Mouse (Mus musculus) ovary, postnatal 36 days (tissue): ENCODE measurements around the gene Hdac6.

Source experiments
- DNase-seq: peaks from one replicate; pipeline ENCODE4 v3.0.0; 2022; ENCODE audit warnings: low spot score, mixed read lengths

Hdac6 gene

DNA sequence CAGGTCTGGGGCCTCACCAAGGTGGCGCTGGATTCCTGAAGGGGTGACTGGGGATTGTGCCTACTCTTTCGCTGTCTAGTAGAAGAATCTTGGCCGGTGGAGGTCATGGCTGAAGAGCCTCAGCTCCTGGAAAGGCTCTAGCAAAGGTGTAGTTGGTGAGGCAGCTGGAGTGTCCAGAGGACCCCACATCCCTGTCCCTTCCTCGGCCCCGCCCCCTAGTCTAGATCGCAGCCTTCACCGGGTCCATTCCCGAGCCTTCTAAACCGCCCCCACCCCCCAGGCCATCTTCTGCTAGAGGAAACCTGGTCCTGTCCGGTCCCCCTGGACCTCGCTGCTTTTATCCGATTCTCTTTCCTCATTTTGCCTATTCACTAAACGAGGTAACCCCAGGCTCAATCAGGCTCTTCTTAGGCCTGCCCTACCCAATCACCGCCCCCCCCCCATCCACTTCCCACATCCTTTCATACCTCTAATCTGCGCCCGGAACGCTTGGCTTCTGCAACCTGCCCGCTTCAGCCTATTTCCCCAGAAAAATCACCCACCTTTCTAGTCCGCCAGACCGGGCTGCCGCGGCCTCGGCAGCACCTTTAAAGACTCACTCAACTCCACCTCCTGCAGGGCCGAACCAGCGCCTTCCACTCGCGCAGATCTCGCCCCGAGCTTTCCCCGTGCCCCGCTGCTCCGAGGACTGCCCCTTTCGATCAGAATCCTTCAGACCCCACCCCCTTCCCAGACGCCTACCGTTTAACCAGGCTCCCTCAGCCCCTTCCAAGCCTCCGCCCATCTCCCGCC, at the start of gene Hdac6:
Gene Hdac6, minus strand, starts transcription at position 782 of the 792 bp plus-strand sequence.
- DNase-seq, result no peak

GRCm38 (mm10) chrX:7993068-7993735, 45.5 kb upstream of the Hdac6 start:
- DNase-seq, result no peak

DNA sequence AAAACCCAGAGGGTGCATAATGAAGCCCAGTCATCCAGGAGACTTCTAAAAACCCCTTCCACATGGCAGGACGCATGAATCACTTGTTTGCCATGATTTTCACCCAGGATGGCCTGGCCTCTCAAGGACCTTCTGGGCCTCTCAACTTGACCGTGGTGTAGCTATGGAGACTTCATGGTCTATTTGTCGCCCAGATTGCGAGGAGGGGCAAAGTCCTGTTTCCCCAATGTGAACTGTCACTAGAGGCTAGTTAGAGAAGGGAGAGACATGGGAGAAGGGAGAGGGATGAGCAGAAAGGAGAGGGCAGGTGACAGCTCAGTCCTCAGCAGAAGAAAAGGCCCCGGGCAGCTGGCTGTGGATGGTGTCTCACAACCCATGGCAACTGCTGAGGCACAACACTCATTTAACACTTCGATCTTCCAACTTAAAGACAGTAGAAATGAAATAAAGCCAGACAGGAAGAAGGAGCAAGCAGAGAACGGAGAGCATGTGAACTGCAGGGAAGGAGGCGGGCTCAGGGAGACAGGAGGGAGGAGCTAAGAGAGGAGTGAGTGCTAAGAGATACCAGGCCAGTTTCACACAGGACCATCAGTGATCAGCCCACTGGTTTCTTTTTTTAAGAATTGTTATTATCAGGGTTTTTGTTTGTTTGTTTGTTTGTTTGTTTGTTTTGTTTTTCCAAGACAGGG, 44.8 kb upstream of the Hdac6 start:
- no peak for DNase-seq

- no peak for DNase-seq
Measured at GRCm38 (mm10) chrX:7981368-7981767, 33.7 kb upstream of the Hdac6 start.

GRCm38 (mm10) chrX:7977892-7978291, 30.2 kb upstream of the Hdac6 start, which contains the start of gene Gata1:
Gata1 (minus strand) TSS chrX:7978071.
- no peak for DNase-seq

DNA sequence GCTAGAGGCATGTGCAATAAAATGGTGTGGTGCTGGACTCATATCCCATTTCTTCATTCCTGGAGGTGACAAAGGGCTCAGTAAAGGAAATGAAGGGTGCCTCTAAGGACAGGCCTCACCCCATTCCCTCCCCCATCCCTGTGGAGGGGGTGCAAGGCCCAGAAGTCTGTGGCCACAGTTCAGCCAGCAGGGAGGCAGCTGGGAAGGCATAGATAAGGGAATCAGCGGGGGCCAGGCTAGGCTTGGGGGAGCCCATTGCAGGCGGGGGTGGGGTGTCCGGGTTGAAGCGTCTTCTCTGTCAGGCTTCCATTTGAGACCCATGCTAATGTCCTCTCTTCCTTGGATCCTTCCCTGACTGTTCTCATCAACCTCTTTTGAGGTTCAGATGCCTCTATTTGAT, 23.6 kb upstream of the Hdac6 start:
- DNase-seq, result no peak

GRCm38 (mm10) chrX:7968899-7969298, 21.2 kb upstream of the Hdac6 start:
- DNase-seq, result no peak

DNA sequence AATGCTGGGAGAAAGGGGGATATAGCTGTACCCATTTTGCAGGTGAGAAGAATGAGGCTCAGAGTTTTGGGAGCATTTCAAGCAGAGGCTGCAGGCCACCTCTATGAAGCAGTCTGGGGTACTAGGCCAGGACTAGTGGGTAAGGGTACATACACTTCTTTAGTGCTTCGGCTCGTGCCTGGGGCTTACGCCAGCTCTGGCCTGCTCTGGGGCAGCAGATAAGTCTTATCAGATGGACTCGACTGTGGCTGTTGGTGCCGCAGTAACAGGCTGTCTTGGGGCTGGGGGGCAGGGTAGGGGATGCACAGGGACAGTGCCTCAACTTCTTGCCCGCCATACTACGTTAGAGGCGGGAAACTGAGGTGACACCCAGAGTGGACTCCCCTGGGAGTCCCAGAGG, 20.5 kb upstream of the Hdac6 start:
- DNase-seq, result no peak

GRCm38 (mm10) chrX:7967596-7968201, 20.0 kb upstream of the Hdac6 start:
- DNase-seq, result no peak

GRCm38 (mm10) chrX:7966161-7966560, 18.5 kb upstream of the Hdac6 start:
- DNase-seq, result no peak

DNA sequence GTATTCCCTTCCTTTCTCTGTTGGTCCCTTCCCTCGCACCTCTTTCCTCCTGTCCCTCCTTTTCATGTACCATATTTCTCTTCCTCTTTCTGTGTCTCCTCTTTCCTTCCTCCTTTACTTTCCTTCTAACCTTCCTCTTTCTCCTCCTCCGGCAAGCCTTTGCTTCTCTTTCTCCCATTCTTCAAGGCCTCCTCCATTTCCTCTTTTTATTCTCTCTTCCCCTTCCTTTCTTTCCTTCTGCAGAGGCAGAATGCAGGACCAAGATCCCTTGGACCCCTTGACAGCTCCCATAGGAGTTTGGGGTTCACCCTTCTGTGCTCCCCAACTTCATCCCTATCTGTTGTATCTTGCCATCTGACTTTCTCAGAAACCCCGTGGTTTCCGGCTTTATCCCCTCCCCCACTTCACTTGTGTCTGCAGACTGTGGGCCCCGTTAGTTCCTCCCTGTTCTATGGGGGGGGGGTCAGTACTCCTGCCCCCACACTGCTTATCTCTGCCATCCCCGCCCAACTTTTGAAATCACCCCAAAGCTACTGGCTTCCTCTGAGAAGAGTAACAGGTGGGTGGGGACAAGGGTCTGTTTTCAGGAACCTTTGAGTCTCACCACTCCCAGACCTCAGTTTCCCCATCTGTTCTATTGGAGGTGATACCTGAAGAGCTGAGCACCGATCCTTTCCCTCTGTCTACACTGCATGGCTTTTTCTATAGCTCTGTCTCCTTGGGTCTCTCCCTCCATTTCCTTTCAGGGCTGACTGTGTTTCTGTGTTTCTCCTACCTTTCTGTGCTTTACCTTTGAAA, 16.3 kb upstream of the Hdac6 start:
- no peak for DNase-seq

DNA sequence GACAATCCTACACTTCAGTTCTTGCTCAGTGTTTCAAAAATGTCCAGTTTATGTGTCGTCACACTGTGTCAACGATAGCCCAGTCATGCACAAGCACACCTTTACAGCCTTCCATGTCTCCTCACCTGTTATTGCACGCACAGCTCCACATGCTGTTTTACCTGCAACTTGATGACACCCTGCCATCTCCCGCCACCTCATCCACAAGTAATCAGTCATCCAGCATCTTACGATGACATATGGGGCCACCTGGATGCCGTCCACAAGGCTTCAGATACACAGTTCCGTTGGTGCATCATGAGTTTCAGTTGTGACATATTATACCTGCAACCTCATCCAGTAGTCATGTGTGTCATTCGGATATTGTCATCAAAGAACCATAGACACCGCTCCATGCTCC, 11.2 kb upstream of the Hdac6 start:
- DNase-seq, result no peak

GRCm38 (mm10) chrX:7950091-7950490, 2.4 kb upstream of the Hdac6 start:
- DNase-seq, result no peak

- peak; percentile 89 for DNase-seq
Measured at GRCm38 (mm10) chrX:7947900-7948492, 307 bp upstream of the Hdac6 start.

- no peak for DNase-seq
Measured at GRCm38 (mm10) chrX:7945618-7946017, 2.1 kb downstream of the Hdac6 start.

- DNase-seq, result no peak
Measured at GRCm38 (mm10) chrX:7937667-7938066, 10.0 kb downstream of the Hdac6 start.

- no peak for DNase-seq
Measured at GRCm38 (mm10) chrX:7936874-7937273, 10.8 kb downstream of the Hdac6 start.

GRCm38 (mm10) chrX:7928270-7928790, 19.4 kb downstream of the Hdac6 start, which contains the start of gene Eras:
Eras (minus strand) TSS chrX:7928607.
- DNase-seq, result no peak

- no peak for DNase-seq
Measured at GRCm38 (mm10) chrX:7927116-7927515, 20.6 kb downstream of the Hdac6 start.

DNA sequence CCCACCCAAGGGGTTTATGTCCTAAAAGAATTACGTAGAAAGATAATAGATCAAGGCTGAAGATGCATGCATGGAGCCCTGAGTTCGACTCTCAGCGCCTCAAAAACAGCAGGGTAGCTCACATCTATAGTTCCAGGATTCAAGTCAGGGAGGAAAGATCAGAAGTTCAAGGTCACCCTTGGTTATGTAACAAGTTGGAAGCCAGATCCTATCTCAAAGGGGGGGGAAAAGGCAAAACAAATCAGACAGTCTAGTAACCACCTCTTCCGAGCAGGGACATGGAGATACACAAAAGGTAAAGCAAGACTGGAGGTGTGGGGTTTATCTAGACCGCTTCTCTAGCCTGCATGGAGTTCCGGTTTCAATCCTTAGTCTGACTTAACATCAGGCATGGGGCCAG, 21.4 kb downstream of the Hdac6 start:
- DNase-seq, result no peak

DNA sequence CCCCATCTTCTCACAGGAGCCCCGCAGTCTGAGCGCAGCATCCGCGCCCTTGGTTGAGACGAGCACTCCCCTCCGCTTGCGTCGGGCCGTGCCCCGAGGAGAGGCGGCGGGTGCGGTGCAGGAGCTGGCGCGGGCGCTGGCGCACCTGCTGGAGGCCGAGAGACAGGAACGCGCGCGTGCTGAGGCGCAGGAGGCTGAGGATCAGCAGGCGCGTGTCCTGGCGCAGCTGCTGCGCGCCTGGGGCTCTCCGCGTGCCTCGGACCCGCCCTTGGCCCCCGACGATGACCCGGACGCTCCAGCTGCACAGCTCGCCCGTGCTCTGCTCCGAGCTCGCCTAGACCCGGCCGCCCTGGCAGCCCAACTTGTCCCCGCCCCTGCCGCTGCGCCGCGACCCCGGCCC, 25.7 kb downstream of the Hdac6 start:
- no peak for DNase-seq
